Mouse (Mus musculus) A20 (cell line): Measurements from ENCODE around the gene Hoga1.
"Not testable (repeated sequence)": the region's sequence is repeated elsewhere in the genome, so short reads cannot be mapped to it uniquely, and the experiment has no call there.

Source experiments
- DNase-seq: peaks from one replicate; pipeline ENCODE4 v3.0.0-alpha.2; 2011; ENCODE audit warnings: low read depth, low spot score

The Hoga1 gene

DNA sequence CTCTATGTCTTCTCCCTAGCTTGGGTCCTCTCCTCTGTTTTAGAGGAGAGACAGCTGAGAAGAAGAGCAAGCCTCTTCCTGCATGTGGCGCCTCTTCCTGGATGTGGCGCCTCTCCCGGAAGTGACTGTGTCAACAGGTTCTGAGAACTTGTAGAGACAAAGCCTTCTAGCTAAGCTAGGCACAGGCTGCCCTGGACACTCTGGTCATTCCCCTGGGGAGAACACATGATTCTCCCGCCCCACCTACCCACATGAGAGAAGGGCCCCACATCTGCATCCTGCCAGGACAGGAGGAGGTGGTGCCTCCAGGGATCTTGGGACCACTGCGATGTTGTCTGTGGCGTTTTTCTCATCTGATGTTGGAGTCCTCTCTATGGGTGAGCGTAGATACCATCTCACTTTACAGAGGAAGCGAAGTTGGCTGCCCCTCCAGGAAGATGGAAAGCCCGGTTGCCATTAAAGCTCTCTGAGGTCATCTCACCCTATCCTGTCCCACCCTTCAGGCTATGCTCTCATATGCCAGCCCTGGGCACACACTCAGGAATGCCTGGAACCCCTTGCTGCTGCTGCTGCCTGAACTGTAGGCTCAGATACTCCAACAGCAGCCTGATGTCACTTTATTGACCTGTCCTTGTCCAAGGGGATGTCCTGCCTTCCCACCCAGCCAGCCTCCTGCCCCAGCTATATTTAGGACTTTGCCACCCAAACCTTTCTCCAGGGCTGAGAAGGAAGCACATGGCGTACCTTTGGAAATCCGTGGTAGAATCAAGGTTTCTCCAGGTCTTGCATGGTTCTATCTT, 23.2 kb downstream of the Hoga1 start:
- no peak for DNase-seq

DNA sequence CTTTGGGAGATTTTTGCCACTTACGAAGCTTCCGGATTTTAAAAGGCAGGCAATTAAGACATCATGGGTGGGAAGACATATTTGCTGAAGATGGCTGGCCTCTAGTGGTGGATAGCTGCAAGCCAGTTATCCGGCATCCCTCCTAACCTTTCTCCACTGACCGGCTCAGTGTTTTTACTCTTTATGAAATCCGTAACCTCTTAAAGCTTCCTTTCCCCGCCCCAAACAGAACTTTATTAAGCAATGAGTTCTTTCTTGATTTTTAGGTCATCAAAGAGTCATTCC, 23.8 kb downstream of the Hoga1 start:
- no peak for DNase-seq

DNA sequence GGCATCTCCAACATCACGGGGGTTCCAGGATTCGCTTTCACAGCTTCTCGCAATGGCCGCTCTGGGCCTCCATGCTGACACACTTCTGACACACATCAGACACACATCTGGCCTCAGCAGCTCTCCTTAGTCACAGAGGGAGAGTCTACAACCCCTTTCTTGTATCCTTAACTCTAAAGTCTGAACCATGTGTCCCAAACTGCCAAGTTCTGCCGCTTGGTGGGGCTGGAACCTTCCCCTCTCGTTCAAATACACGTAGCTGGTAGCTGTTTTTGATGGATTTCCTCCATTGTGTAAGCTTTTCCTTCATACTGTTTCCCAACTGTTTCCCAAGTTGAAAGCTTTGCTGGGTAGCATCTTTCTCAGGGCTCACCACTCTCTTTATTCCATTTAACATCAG, 25.8 kb downstream of the Hoga1 start:
- DNase-seq = no peak

DNA sequence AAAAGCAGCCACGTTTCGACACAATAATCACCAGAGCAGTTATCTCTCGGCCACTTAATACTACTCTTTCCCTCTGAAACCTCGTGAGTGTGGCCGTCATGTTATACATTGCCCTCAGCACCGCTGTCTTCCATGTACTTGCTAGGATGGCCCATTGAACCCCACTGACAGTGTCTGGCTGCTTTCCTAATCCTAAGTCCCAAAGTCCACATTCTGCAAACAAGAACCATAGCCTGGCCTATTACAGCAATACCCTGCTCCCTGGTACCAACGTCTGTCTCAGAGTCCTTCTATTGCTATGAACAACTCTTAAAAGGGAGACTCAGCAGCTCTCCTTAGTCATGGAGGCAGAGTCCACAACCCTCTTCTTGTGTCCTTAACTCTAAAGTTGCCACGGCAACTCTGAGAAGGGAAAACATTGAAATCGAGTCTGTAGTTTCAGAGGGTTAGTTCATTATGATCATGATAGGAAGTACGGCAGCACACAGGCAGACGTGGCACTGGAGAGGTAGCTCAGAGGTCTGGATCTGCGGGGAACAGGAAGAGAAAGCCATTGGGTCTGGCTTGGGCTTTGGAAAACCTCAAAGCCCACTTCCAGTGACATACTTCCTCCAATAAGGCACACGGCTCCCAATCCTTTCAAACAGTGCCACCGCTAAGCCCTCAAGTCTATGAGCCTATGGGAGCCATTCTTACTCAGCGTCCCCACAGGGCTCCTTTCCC, 26.6 kb downstream of the Hoga1 start:
- DNase-seq = no peak

DNA sequence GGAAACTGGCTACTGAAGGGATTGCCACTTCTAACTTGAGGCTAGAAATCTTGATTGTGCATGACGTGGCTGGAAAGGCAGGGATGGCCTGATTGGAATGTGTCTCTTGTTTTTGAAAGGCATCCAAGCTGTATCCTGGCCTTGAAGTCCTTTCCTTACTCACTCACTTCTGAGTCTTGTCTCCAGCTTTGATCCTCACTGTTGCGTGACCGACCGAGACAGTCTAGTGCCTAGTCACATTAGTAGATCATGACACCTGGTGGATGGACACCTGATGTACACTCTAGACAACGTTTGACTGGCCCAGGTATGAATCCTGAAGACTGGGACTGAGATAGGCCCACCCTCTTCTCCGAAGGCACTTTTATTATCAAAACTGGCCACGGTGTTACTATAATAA, 27.4 kb downstream of the Hoga1 start:
- DNase-seq = peak; percentile 30

DNA sequence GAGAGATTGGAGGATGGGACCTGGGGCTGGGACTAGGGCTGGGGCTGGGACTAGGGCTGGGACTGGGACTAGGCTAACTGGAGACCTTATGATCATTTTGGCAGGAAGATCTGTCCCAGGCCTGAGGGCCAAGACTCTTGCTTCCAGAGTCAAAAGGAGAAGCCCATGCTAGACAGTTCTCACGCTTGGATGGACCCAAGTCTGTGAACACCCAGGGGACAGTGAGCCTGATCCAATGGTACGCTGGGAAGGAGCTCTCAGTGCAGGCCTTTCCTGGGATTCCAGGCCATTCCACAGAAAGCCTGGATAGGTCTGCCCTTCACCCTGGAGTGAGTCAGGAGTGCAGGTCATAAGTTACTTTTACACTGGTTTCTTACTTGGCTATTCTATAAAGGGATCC, 29.6 kb downstream of the Hoga1 start:
- no peak for DNase-seq

DNA sequence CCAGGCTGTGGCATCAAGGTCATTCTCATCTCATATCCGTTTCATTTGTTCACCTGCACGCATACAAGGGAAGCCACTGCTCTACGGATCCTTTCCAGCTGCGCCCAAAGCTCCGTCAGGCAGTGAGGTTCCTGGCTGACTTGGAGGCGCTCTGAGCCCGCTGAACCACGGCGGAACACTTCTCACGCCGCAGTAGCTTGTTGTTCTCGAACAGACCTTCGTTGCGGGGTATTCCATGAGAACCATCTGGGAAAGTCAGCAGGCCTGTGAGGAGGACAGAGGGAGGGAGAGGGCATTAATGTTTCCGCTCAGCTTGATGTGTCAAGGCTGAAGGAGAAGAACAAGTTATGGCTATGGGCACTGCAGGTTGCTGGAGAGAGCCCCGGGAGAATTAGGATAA, 30.6 kb downstream of the Hoga1 start:
- DNase-seq = no peak

DNA sequence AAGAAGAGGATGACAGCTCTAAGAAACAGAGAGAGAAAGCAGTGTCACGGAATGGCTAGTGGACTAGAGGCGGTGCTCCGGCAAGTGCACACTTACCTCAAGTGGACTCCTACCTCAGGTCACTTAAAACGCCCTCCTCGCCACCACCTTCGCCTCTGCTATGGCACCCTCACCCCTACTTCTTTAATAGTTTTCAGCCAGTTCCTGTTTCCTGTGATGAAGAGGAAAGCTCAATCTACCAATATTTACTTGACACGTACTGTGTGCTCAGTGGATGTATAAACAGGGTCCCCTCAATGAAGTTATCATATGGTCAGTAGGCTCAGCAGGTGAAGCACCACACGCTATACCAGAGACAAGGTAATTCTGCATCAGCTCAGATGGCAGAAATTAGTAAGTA, 33.2 kb downstream of the Hoga1 start:
- DNase-seq = no peak

DNA sequence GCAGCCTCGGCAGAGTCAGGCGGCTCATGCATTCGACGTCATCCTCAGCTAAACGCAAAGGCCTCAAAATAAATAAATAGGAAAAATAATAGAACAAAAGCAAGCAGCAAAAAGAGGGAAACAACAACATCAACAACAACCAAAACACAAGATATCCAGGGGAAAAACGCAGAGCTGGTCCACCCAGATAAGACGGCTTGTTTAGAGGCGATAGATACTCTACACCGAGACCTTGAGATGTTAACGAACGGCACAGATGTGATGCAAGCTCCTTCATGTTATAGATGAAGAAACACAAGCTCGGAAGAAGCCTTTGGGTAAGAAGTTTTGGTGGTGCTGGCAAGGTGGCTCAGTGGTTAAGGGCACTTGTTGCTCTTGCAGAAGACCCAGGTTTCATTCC, 33.6 kb downstream of the Hoga1 start:
- no peak for DNase-seq

DNA sequence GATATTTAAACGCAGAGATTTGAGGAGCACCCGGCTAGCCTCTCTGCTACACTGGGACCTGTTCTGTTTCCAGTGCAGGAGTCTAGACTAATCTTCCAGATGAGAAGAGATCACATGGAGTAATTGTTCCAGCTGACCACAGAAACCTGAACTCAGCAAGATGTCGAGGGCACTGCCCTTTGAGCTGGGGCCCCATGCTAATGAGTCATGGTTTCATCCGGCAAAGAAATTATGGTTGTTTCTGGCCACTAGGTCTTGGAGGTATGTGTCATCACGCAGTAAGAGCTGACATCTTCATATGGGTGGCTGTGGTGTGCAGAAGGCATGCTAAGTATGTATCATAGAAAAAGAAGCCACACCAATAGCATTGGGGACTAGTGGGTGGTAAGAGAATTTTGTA, 34.5 kb downstream of the Hoga1 start:
- no peak for DNase-seq

DNA sequence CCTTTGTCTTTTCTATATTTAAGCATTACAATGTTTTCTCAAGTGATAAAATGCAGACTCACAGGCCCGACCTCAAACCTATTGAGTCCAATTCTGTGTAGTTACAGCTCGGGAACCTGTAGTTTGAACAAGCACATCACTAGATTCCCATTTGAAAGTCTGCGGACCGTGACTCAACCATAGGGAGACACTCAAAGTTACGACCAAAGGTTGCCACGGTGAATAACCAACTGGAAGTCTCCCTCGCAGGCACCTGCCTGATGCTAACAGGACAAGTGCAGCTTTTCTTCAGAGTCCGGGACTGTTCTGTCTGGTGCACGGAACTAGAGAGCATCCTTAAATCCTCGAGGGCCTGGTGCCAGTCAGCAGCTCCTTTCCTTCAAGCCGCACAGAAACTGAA, 35.1 kb downstream of the Hoga1 start:
- no peak for DNase-seq

DNA sequence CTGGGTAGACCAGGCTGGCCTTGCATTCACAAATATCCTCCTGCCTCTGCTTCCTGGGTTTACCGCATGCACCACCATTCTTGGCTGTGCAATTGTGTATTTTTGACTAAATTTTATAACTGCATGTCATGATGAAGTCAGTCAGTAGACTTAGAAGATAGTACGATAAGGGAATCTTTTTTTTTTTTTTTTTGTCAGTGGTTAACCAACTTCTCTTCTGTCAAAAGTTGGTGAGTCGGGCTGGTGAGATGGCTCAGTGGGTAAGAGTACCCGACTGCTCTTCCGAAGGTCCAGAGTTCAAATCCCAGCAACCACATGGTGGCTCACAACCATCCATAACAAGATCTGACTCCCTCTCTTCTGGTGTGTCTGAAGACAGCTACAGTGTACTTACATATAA, 36.2 kb downstream of the Hoga1 start:
- DNase-seq = not testable (repeated sequence)

DNA sequence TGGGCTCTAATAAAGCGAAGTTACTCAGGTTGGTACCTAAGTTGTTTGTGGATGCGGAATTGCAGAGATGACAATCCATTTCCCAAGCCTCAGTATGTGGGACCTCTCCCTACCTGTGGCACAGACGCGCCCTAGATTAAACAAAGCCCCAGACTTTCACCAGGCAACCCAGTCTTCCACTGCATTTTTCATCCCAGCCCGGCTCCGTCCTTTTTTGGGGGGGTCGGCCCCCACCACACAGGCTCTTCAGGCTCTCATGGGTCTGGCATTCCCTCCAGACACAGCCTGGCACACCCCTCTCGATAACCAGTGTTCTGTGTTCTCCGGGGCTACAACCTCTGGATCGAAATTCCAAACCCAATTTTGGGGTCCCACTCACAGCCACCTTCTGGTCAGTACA, 40.3 kb downstream of the Hoga1 start:
- DNase-seq = no peak

DNA sequence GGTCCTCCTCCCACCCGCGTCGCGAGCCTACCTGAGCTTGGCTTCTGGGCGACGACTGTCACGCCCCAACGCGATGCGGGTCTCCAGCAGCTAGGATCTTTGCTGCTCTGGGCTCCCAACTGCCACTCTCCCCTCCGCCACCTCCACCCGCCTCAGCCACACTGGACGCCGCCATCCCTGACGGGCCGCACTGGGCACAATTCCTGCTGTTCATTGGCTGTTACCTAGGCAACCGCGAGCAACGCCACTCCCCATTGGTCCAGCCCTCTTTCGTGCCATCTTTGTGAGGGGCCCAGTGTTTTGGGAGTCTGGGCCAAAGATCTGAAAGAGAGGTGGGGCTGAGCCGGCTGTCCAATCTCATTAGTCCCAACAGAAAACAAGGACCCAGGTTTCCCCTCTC, 40.8 kb downstream of the Hoga1 start, which contains the start of gene Morn4:
Gene Morn4 (minus strand): TSS at position 192 of the 400 bp plus-strand sequence.
- no peak for DNase-seq

DNA sequence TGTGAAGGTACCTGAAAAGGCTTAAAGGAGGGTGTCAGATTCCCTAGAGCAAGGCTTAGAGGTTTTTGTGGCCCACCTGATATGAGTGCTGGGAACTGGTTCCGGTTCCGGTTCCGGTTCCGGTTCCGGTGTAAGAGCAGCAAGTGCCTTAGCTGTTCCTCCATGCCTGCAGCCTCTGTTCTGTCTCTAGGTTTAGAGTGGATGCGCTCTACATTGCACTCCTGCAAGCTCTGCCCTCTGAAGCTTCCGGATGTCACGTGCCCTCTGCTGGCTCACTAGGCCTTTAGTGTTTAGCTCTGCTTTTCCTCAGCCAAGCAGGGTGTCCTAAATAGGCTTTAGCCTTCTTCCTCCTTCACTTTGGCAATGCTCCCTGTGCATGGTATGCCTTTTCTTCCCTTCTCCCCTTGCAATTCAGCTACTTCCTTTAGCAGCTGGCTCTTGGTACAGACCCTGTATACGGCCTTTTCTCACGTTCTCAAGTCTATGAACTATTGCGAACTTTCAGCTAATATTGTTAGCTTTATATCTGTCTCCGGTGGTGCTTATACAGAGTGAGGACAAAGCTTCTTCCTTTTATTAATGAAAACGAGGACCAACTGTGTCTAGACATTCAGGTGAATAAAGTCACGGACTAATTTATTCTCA, 43.8 kb downstream of the Hoga1 start:
- DNase-seq = peak; percentile 91

DNA sequence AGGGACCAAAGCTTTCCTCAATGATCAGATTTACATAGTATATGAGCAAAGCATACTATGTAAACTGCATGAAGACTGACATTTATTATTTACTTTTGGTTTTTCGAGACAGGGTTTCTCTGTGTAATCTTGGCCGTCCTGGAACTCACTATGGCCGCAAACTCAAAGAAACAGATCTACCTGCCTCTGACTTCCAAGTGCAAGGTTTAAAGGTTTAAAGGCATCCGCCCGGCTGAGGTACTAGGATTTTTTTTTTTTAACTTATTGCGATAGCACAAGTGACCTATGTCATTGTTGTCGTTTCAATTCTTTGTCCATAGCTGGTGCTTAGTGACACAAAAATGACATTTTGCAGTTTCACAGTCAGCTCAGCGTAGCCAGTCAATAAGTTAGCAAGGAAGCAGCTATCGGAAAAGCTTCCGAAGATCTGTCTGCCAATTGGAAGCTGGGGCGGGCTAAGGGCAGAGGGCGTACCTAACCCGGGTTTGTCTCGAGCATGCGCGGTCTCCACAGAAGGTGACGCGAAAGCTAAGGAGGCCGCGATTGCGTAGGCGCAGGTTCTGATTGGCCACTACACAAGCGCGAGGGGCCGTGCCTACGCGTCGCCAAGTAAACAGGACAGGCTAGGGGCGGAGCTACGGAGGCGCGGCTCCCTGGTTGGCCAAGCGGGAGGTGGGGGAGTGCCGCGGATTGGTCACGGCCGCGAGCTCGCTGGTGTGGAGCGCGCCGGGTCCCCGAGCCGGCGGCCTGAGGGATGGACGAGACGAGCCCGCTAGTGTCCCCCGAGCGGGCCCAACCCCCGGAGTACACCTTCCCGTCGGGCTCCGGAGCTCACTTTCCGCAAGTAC, 44.6 kb downstream of the Hoga1 start, which contains the start of gene Pi4k2a:
Gene Pi4k2a (plus strand): TSS at position 723 of the 848 bp plus-strand sequence.
- peak; percentile 100 for DNase-seq

DNA sequence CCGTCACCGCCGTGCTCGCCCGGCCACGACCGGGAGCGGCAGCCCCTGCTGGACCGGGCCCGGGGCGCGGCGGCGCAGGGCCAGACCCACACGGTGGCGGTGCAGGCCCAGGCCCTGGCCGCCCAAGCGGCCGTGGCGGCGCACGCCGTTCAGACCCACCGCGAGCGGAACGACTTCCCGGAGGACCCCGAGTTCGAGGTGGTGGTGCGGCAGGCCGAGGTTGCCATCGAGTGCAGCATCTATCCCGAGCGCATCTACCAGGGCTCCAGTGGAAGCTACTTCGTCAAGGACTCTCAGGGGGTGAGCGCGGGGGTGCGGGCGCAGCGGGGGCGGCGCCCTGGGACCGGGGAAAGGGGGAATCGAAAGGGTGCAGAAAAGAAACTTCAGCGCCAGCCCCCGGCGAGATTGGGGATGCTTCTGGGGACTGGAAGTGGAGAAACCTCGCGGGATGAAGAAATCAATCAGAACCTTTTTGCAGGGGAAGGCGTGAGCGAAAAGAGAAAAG, 45.3 kb downstream of the Hoga1 start:
- DNase-seq = peak; percentile 78

DNA sequence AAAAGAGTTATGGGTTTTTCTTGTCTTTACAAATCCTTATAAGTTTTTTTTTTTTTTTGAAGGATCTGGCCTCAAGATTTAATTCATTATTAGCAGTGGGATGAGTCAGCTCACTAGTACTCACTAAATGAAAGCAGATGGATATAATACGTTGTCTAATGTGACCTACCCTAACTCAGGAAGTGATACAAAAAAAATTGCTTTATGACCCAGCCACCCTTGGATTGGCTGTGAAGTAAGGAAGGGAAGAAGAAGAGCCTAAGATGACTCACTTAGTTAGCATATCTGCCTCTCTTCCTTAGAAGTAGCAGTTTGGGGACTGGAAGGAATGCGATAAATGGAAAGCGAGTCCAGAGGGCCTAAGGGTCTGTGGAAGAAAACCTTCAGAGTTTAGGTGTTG, 54.0 kb downstream of the Hoga1 start:
- no peak for DNase-seq

DNA sequence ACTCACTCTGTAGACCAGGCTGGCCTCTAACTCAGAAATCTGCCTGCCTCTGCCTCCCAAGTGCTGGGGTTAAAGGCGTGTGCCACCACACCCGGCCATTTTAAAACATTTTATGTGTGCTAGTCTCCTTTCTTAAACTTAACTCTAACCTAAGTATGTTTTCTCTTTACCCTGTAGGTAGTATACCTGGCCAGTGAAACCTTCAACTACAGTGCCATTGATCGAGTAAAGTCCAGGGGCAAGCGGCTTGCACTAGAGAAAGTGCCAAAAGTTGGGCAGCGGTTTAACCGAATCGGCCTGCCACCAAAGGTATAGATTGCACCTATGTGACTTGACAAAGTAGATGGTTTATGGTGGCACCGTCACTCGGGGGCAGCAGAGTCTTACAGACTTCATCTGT, 59.3 kb downstream of the Hoga1 start:
- DNase-seq = no peak

DNA sequence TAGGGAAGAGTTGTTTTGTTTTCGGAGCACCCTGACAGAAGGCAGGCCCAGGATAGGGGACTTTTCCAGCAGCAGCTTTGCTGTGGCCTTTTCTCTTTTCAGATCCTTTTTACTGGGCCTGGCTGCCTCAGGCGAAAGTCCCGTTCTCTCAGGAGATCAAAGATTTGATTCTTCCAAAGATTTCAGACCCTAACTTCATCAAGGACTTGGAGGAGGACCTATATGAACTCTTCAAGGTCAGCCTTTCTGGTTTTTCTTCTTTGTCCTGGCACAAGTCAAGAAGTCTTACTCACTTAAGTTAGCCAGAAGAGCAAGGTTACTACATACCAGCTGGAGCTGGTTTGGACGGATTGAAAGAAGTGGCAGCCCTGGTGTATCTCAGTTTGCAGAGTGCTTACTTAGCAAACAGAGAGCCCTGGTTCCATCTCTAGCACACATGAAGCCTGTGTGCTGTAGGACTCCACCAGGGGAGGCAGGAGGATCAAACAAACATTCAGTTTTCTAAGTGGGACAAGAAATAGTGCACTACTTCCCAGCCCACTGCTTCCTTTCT, 70.4 kb downstream of the Hoga1 start:
- no peak for DNase-seq

DNA sequence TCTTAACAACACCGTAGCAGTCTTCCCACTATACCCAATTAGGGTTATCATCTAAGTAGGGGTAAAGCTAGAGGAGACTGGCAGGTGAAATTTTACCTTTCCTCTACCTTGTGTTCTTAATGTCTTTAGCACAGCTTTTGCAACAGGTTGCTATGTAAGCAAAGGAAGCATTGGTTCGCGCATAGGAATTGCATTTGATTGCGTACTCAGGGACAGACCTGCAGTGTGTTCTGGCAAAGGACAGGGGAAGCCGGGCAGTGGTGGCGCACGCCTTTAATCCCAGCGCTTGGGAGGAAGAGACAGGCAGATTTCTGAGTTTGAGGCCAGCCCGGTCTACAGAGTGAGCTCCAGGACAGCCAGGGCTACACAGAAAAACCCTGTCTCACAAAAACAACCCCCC, 72.7 kb downstream of the Hoga1 start:
- no peak for DNase-seq
